Mouse (Mus musculus): ENCODE data around the gene Rnf144b.

DNA sequence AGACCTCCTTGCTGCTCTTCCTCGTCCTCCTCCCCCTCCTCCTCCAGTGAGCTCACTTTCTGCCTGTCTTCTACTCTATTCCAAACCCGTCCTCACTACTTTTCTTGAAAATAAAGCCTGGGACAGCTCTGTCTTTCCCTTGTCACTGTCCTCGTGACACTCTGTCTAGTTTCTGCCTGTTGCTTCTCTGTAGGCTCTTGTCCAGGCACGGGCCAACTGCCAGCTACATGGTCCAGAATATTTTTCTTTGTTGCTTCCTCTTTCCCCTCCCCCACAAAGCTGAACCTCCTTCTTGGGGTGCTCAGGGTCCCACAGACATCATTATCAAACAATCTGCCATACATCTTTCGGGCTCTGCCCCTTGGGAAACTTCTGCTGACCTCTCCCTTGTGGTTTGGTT is 92.4 kb downstream of the Rnf144b start:
- TF ChIP-seq CTCF (IDR thresholded peaks at IDR 0.05; ENCODE audit: borderline replicate concordance, control insufficient read depth, extremely low read depth, insufficient read depth, low read length, poor library complexity) (no peak), POLR2A (IDR thresholded peaks at IDR 0.05; ENCODE audit: control insufficient read depth, extremely low read depth, insufficient read depth, low read length, poor library complexity) (no peak)

Measured in thymus, adult 2 months (tissue).